Mouse (Mus musculus): ENCODE results near the gene Mcm9.

GRCm38 (mm10) chr10:53517770-53518598 is 112.3 kb downstream of the Mcm9 start:
- TF ChIP-seq TAL1 (IDR thresholded peaks at IDR 0.05; ENCODE audit: low read length) (no peak), GATA1 (IDR thresholded peaks at IDR 0.05; ENCODE audit: low read length) (no peak)
